Mouse (Mus musculus) lung, postnatal 25 days (tissue): ENCODE measurements around the gene Kcnk3.
A peak's percentile ranks its signal among the peaks of the same experiment; 100 is the strongest.

Experiments used
- DNase-seq: peaks from one replicate; pipeline ENCODE4 v3.0.0; 2022; ENCODE audit warnings: low spot score

Gene Kcnk3

GRCm38 (mm10) chr5:30638041-30638440, 50.1 kb downstream of the Kcnk3 start:
- DNase-seq, result peak; percentile 86

GRCm38 (mm10) chr5:30643477-30644179, 55.7 kb downstream of the Kcnk3 start:
- DNase-seq, result no peak

- DNase-seq, result no peak
Measured at GRCm38 (mm10) chr5:30646036-30646435, 58.1 kb downstream of the Kcnk3 start.

- no peak for DNase-seq
Measured at GRCm38 (mm10) chr5:30647396-30647795, 59.4 kb downstream of the Kcnk3 start.

GRCm38 (mm10) chr5:30647815-30648560, 60.0 kb downstream of the Kcnk3 start, which contains the start of gene Slc35f6:
TSS of gene Slc35f6 (plus strand) at chr5:30647933.
- peak; percentile 94 for DNase-seq

- no peak for DNase-seq
Measured at GRCm38 (mm10) chr5:30649558-30649957, 61.6 kb downstream of the Kcnk3 start.

GRCm38 (mm10) chr5:30650756-30651155, 62.8 kb downstream of the Kcnk3 start:
- DNase-seq, result peak; percentile 48

GRCm38 (mm10) chr5:30651554-30651953, 63.6 kb downstream of the Kcnk3 start:
- DNase-seq, result no peak

- no peak for DNase-seq
Measured at GRCm38 (mm10) chr5:30653246-30653645, 65.3 kb downstream of the Kcnk3 start.

- DNase-seq, result no peak
Measured at GRCm38 (mm10) chr5:30655042-30655441, 67.1 kb downstream of the Kcnk3 start.

- DNase-seq, result no peak
Measured at GRCm38 (mm10) chr5:30655526-30656195, 67.7 kb downstream of the Kcnk3 start.

- no peak for DNase-seq
Measured at GRCm38 (mm10) chr5:30659042-30659441, 71.1 kb downstream of the Kcnk3 start.

- DNase-seq, result no peak
Measured at GRCm38 (mm10) chr5:30660278-30660677, 72.3 kb downstream of the Kcnk3 start.

- no peak for DNase-seq
Measured at GRCm38 (mm10) chr5:30660813-30661212, 72.8 kb downstream of the Kcnk3 start.

- no peak for DNase-seq
Measured at GRCm38 (mm10) chr5:30665360-30665759, 77.4 kb downstream of the Kcnk3 start.

- no peak for DNase-seq
Measured at GRCm38 (mm10) chr5:30665968-30666367, 78.0 kb downstream of the Kcnk3 start.

GRCm38 (mm10) chr5:30666391-30667195, 78.6 kb downstream of the Kcnk3 start, which contains the start of gene Cenpa:
TSS of gene Cenpa (plus strand) at chr5:30666777.
- DNase-seq, result peak; percentile 99

GRCm38 (mm10) chr5:30667215-30667614, 79.2 kb downstream of the Kcnk3 start:
- no peak for DNase-seq

GRCm38 (mm10) chr5:30667686-30668085, 79.7 kb downstream of the Kcnk3 start:
- DNase-seq, result no peak

- DNase-seq, result no peak
Measured at GRCm38 (mm10) chr5:30668637-30669495, 80.9 kb downstream of the Kcnk3 start.

GRCm38 (mm10) chr5:30669496-30669830, 81.5 kb downstream of the Kcnk3 start:
- DNase-seq, result no peak
